Mouse (Mus musculus) liver, embryonic 15.5 days (tissue): ENCODE measurements around the gene Clic6. TPM values are rescaled to one million over a fixed set of nuclear protein-coding genes. Genes with fewer than 3 reads are reported as not detected.

Experiments used
- ATAC-seq: fragments of 200-750 bp; cut with Nextera tagmentation; 2 replicates; pipeline ENCODE4 v1.8.0; 2017; ENCODE audit warnings: moderate number of reproducible peaks, mild to moderate bottlenecking, moderate library complexity; ENCODE audit not compliant: insufficient read depth
- H3K27ac ChIP-seq: fragments of 300-500 bp; sonication (generic); replicated peaks from 2 replicates; pipeline ENCODE4 v1.5.1; 2015; ENCODE audit warnings: mild to moderate bottlenecking, inconsistent platforms
- H3K27me3 ChIP-seq: fragments of 300-500 bp; sonication (generic); 2 replicates; pipeline ENCODE4 v1.6.1; 2015; ENCODE audit warnings: mild to moderate bottlenecking, inconsistent platforms
- H3K36me3 ChIP-seq: fragments of 300-500 bp; sonication (generic); replicated peaks from 2 replicates; pipeline ENCODE4 v1.6.1; 2015; ENCODE audit warnings: moderate library complexity, mild to moderate bottlenecking, inconsistent platforms
- H3K4me1 ChIP-seq: fragments of 300-500 bp; sonication (generic); replicated peaks from 2 replicates; pipeline ENCODE4 v1.6.1; 2015; ENCODE audit warnings: inconsistent platforms
- H3K4me2 ChIP-seq: fragments of 300-500 bp; sonication (generic); 2 replicates; pipeline ENCODE4 v1.6.1; 2015; ENCODE audit warnings: moderate library complexity, mild to moderate bottlenecking, inconsistent platforms
- H3K4me3 ChIP-seq: fragments of 300-500 bp; sonication (generic); replicated peaks from 2 replicates; pipeline ENCODE4 v1.5.1; 2015; ENCODE audit warnings: mild to moderate bottlenecking, inconsistent platforms
- H3K9ac ChIP-seq: fragments of 300-500 bp; sonication (generic); 2 replicates; pipeline ENCODE4 v1.6.1; 2015; ENCODE audit warnings: moderate library complexity, mild to moderate bottlenecking, inconsistent platforms
- H3K9me3 ChIP-seq: fragments of 300-500 bp; sonication (generic); replicated peaks from 2 replicates; pipeline ENCODE4 v1.6.1; 2016; ENCODE audit warnings: inconsistent platforms
- WGBS: fragments of 180-500 bp; shearing (Covaris S2); methylation state at CpG from one replicate; pipeline ENCODE4 v1.1.7; 2015; ENCODE audit warnings: mixed read lengths; ENCODE audit not compliant: insufficient replicate concordance; 5-methylcytosine and 5-hydroxymethylcytosine counted together
- polyA plus RNA-seq: library from polyadenylated mRNA; unstranded; fragments of >200 nt; fragmentation: Nextera tagmentation; extraction: Ambion mirVana; gene quantifications from 2 replicates; pipeline ENCODE4 v1.2.1, GENCODE M21; 2015

Clic6 gene
- polyA plus RNA-seq, 1 experiment from 2014 or later = 0.40 TPM

- Histone ChIP-seq H3K27me3 (no peaks in the 10 kb centered on the region), H3K4me1 (peaks cover 16% of the 10 kb centered on the region), H3K36me3 (no peaks in the 10 kb centered on the region), H3K9ac (no peak overlapping the region), H3K4me2 (no peak overlapping the region), H3K4me3 (no peak overlapping the region), H3K27ac (no peak overlapping the region), H3K9me3 (no peaks in the 10 kb centered on the region)
- no peak for ATAC-seq
- WGBS = 88% methylated on average over 7 of the region's 7 CpGs
These were observed 31.5 kb upstream of the Clic6 start for GRCm38 (mm10) chr16:92454002-92454401.

GRCm38 (mm10) chr16:92454495-92454894 is 31.0 kb upstream of the Clic6 start:
- ATAC-seq = no peak
- Histone ChIP-seq H3K36me3 (no peaks in the 10 kb centered on the region), H3K4me3 (no peak overlapping the region), H3K4me2 (no peak overlapping the region), H3K9me3 (no peaks in the 10 kb centered on the region), H3K4me1 (peaks cover 16% of the 10 kb centered on the region), H3K27me3 (no peaks in the 10 kb centered on the region), H3K27ac (no peak overlapping the region), H3K9ac (no peak overlapping the region)
- WGBS = 81% methylated on average over 18 of the region's 18 CpGs

- Histone ChIP-seq H3K4me3 (no peak overlapping the region), H3K27me3 (no peaks in the 10 kb centered on the region), H3K9ac (no peak overlapping the region), H3K4me1 (peaks cover 16% of the 10 kb centered on the region), H3K4me2 (no peak overlapping the region), H3K36me3 (no peaks in the 10 kb centered on the region), H3K27ac (no peak overlapping the region), H3K9me3 (no peaks in the 10 kb centered on the region)
- 75% methylated on average over 8 of the region's 8 CpGs for WGBS
- no peak for ATAC-seq
These were observed 30.0 kb upstream of the Clic6 start for GRCm38 (mm10) chr16:92455488-92455887.

GRCm38 (mm10) chr16:92455969-92456368 is 29.6 kb upstream of the Clic6 start:
- Histone ChIP-seq H3K9ac (no peak overlapping the region), H3K4me2 (no peak overlapping the region), H3K9me3 (no peaks in the 10 kb centered on the region), H3K27ac (no peak overlapping the region), H3K36me3 (no peaks in the 10 kb centered on the region), H3K4me3 (no peak overlapping the region), H3K27me3 (no peaks in the 10 kb centered on the region), H3K4me1 (peaks cover 16% of the 10 kb centered on the region)
- 74% methylated on average over 5 of the region's 5 CpGs for WGBS
- ATAC-seq = no peak

- Histone ChIP-seq H3K4me2 (0 out of 2 replicates have a peak overlapping the region, but pooled peaks have one; percentile 10), H3K27me3 (no peaks in the 10 kb centered on the region), H3K4me3 (no peak overlapping the region), H3K27ac (no peak overlapping the region), H3K9ac (no peak overlapping the region), H3K9me3 (no peaks in the 10 kb centered on the region), H3K36me3 (no peaks in the 10 kb centered on the region), H3K4me1 (peaks cover 12% of the 10 kb centered on the region)
- 15% methylated on average over 7 of the region's 7 CpGs for WGBS
- ATAC-seq = peak; percentile 84
These were observed 27.9 kb upstream of the Clic6 start for GRCm38 (mm10) chr16:92457594-92457993.

- H3K36me3 ChIP-seq = no peaks in the 10 kb centered on the region
- 68% methylated on average over 6 of the region's 6 CpGs for WGBS
- no peaks in the 10 kb centered on the region for H3K9me3 ChIP-seq
- no peak overlapping the region for H3K9ac ChIP-seq
- no peak overlapping the region for H3K4me2 ChIP-seq
- no peak overlapping the region for H3K27ac ChIP-seq
- ATAC-seq = no peak
- no peak overlapping the region for H3K4me3 ChIP-seq
- peaks cover 38% of the 10 kb centered on the region for H3K4me1 ChIP-seq
- H3K27me3 ChIP-seq = no peaks in the 10 kb centered on the region
These were observed 24.1 kb upstream of the Clic6 start for GRCm38 (mm10) chr16:92461412-92461811.

GRCm38 (mm10) chr16:92464390-92464972 is 21.1 kb upstream of the Clic6 start:
- ATAC-seq = peak; percentile 23
- Histone ChIP-seq H3K27me3 (no peaks in the 10 kb centered on the region), H3K4me1 (peaks cover 26% of the 10 kb centered on the region), H3K4me3 (peak overlapping the region; percentile 90), H3K4me2 (peak overlapping the region; percentile 98), H3K9ac (0 out of 2 replicates have a peak overlapping the region, but pooled peaks have one; percentile 37), H3K27ac (peak overlapping the region; percentile 67), H3K9me3 (no peaks in the 10 kb centered on the region), H3K36me3 (no peaks in the 10 kb centered on the region)
- 26% methylated on average over 14 of the region's 14 CpGs for WGBS

- no peaks in the 10 kb centered on the region for H3K27me3 ChIP-seq
- H3K4me2 ChIP-seq = peak overlapping the region; percentile 98
- WGBS = 10% methylated on average over 10 of the region's 10 CpGs
- H3K9me3 ChIP-seq = no peaks in the 10 kb centered on the region
- ATAC-seq = no peak
- H3K36me3 ChIP-seq = no peaks in the 10 kb centered on the region
- peak overlapping the region; percentile 90 for H3K4me3 ChIP-seq
- peak overlapping the region; percentile 88 for H3K9ac ChIP-seq
- peaks cover 26% of the 10 kb centered on the region for H3K4me1 ChIP-seq
- H3K27ac ChIP-seq = peak overlapping the region; percentile 82
These were observed 20.3 kb upstream of the Clic6 start for GRCm38 (mm10) chr16:92465226-92465625.

GRCm38 (mm10) chr16:92465642-92466526 is 19.7 kb upstream of the Clic6 start:
- peak overlapping the region; percentile 90 for H3K4me3 ChIP-seq
- peak overlapping the region; percentile 88 for H3K9ac ChIP-seq
- H3K27ac ChIP-seq = peak overlapping the region; percentile 82
- peaks cover 26% of the 10 kb centered on the region for H3K4me1 ChIP-seq
- no peaks in the 10 kb centered on the region for H3K27me3 ChIP-seq
- H3K36me3 ChIP-seq = no peaks in the 10 kb centered on the region
- under 1% methylated on average over 94 of the region's 94 CpGs for WGBS
- ATAC-seq = peak; percentile 98
- H3K4me2 ChIP-seq = peak overlapping the region; percentile 98
- no peaks in the 10 kb centered on the region for H3K9me3 ChIP-seq

GRCm38 (mm10) chr16:92467041-92467440 is 18.5 kb upstream of the Clic6 start:
- no peak overlapping the region for H3K9ac ChIP-seq
- WGBS = 72% methylated on average over 5 of the region's 5 CpGs
- no peak overlapping the region for H3K27ac ChIP-seq
- ATAC-seq = no peak
- H3K9me3 ChIP-seq = no peaks in the 10 kb centered on the region
- H3K4me2 ChIP-seq = no peak overlapping the region
- peaks cover 26% of the 10 kb centered on the region for H3K4me1 ChIP-seq
- H3K36me3 ChIP-seq = no peaks in the 10 kb centered on the region
- no peaks in the 10 kb centered on the region for H3K27me3 ChIP-seq
- H3K4me3 ChIP-seq = no peak overlapping the region

GRCm38 (mm10) chr16:92468459-92468858 is 17.1 kb upstream of the Clic6 start:
- Histone ChIP-seq H3K36me3 (no peaks in the 10 kb centered on the region), H3K9ac (no peak overlapping the region), H3K4me3 (no peak overlapping the region), H3K4me1 (peaks cover 26% of the 10 kb centered on the region), H3K27me3 (no peaks in the 10 kb centered on the region), H3K27ac (no peak overlapping the region), H3K9me3 (no peaks in the 10 kb centered on the region), H3K4me2 (no peak overlapping the region)
- no peak for ATAC-seq
- WGBS = 70% methylated on average over 14 of the region's 14 CpGs
